Mouse (Mus musculus) brain, embryonic 14.5 days (tissue): ENCODE data around the gene 1810037I17Rik. TPM values are rescaled to one million over a fixed set of nuclear protein-coding genes. Genes with fewer than 3 reads are reported as not detected.
A peak's percentile ranks its signal among the peaks of the same experiment; 100 is the strongest.

Source experiments
- DNase-seq: peaks from one replicate; pipeline ENCODE4 v3.0.0-alpha.2; 2011; ENCODE audit warnings: low read depth
- CTCF ChIP-seq: fragments of 200-500 bp; IDR thresholded peaks from 2 replicates; pipeline ENCODE4 v1.5.1; 2012; ENCODE audit warnings: inconsistent platforms, mild to moderate bottlenecking, moderate library complexity, borderline replicate concordance; ENCODE audit not compliant: insufficient read depth, insufficient read length; ENCODE audit errors: extremely low read depth
- POLR2A ChIP-seq: fragments of 200-500 bp; IDR thresholded peaks from 2 replicates; pipeline ENCODE4 v1.6.1; 2012; ENCODE audit warnings: mild to moderate bottlenecking, inconsistent platforms, borderline replicate concordance; ENCODE audit not compliant: poor library complexity, insufficient read depth, insufficient read length, severe bottlenecking; ENCODE audit errors: extremely low read depth
- polyA plus RNA-seq: library from polyadenylated mRNA; depleted of rRNA; stranded (reverse); fragments of >200 nt; gene quantifications from 2 replicates; pipeline ENCODE4 v1.2.3, GENCODE M21; 2012; rRNA removed

Gene 1810037I17Rik
- polyA plus RNA-seq = 34.3 and 45.9 TPM in 2 replicates

- peak; percentile 99 for DNase-seq
- TF ChIP-seq POLR2A (peak; percentile 48; the same call in 1 of the 2 replicates), CTCF (peak; percentile 22; the same call in 1 of the 2 replicates)
Observed at GRCm38 (mm10) chr3:122924009-122924914, at the start of gene 1810037I17Rik. TSS of gene 1810037I17Rik (plus strand) at chr3:122924203.

- TF ChIP-seq CTCF = no peak
- TF ChIP-seq POLR2A = no peak
- DNase-seq = no peak
Observed at GRCm38 (mm10) chr3:122876870-122877269, 47.1 kb upstream of the 1810037I17Rik start.

- TF ChIP-seq POLR2A = no peak
- TF ChIP-seq CTCF = no peak
- no peak for DNase-seq
Observed at GRCm38 (mm10) chr3:122877543-122877942, 46.5 kb upstream of the 1810037I17Rik start.

- TF ChIP-seq CTCF (no peak), POLR2A (no peak)
- no peak for DNase-seq
Observed at GRCm38 (mm10) chr3:122878705-122879315, 45.2 kb upstream of the 1810037I17Rik start.

GRCm38 (mm10) chr3:122887505-122888301, 36.3 kb upstream of the 1810037I17Rik start:
- no peak for DNase-seq
- no peak for TF ChIP-seq CTCF
- TF ChIP-seq POLR2A = no peak

GRCm38 (mm10) chr3:122888371-122888819, 35.6 kb upstream of the 1810037I17Rik start:
- TF ChIP-seq CTCF (no peak), POLR2A (no peak)
- no peak for DNase-seq

GRCm38 (mm10) chr3:122894772-122895171, 29.2 kb upstream of the 1810037I17Rik start, which contains the start of gene Fabp2:
TSS of gene Fabp2 (plus strand) at chr3:122895072.
- TF ChIP-seq CTCF (no peak), POLR2A (no peak)
- DNase-seq = no peak

GRCm38 (mm10) chr3:122895189-122895731, 28.7 kb upstream of the 1810037I17Rik start:
- TF ChIP-seq CTCF (no peak), POLR2A (no peak)
- no peak for DNase-seq

- no peak for TF ChIP-seq POLR2A
- TF ChIP-seq CTCF = no peak
Observed at GRCm38 (mm10) chr3:122898254-122898653, 25.7 kb upstream of the 1810037I17Rik start.

GRCm38 (mm10) chr3:122903746-122904433, 20.1 kb upstream of the 1810037I17Rik start:
- TF ChIP-seq POLR2A (no peak), CTCF (peak; percentile 88)
- peak; percentile 87 for DNase-seq

More at GRCm38 (mm10) chr3:122898254-122898653, 25.7 kb upstream of the 1810037I17Rik start:
- no peak for DNase-seq
